Mouse (Mus musculus) megakaryocyte, embryonic 14.5 days (primary cell): ENCODE results near the gene Vangl2.
"Not testable (repeated sequence)": the region's sequence is repeated elsewhere in the genome, so short reads cannot be mapped to it uniquely, and the experiment has no call there.

Source experiments
- FLI1 ChIP-seq: IDR thresholded peaks from 2 replicates; pipeline ENCODE4 v1.6.1; 2012; ENCODE audit warnings: low read length, inconsistent platforms, mixed read lengths
- GATA1 ChIP-seq: IDR thresholded peaks from 3 replicates; pipeline ENCODE4 v1.6.1; 2012; ENCODE audit warnings: mixed read lengths, low read length, inconsistent platforms, borderline replicate concordance

DNA sequence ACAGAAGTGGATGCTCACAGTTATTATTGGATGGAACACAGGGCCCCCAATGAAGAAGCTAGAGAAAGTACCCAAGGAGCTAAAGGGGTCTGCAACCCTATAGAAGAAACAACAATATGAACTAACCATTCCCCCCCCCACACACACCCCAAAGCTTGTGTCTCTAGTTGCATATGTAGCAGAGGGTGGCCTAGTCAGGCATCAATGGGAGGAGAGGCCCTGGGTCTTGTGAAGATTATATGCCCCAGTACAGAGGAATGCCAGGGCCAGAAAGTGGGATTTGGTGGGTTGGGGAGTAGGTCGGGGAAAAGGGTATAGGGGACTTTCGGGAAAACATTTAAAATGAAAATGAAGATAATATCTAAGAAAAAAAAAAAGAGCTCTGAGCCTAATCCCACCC lies 53.9 kb downstream of the Vangl2 start:
- TF ChIP-seq FLI1, GATA1: not testable (repeated sequence)
